Mouse (Mus musculus) CD4-positive helper T cell, adult 2 months (primary cell): ENCODE measurements around the gene Stn1.
A peak's percentile ranks its signal among the peaks of the same experiment; 100 is the strongest.
"Not testable (repeated sequence)": the region's sequence is repeated elsewhere in the genome, so short reads cannot be mapped to it uniquely, and the experiment has no call there.

Experiments
- DNase-seq: peaks from one replicate; pipeline ENCODE4 v3.0.0-alpha.2; 2012; ENCODE audit warnings: low read depth, missing footprints, low spot score

The Stn1 gene

GRCm38 (mm10) chr19:47537300-47537792 is at the start of gene Stn1:
Gene Stn1, minus strand, starts transcription at chr19:47537507.
- DNase-seq: no peak

- no peak for DNase-seq
Measured at GRCm38 (mm10) chr19:47587009-47587408, 49.7 kb upstream of the Stn1 start.

- DNase-seq: no peak
Measured at GRCm38 (mm10) chr19:47585772-47586171, 48.5 kb upstream of the Stn1 start.

- DNase-seq: peak; percentile 46
Measured at GRCm38 (mm10) chr19:47579788-47580631, 42.7 kb upstream of the Stn1 start.

- peak; percentile 88 for DNase-seq
Measured at GRCm38 (mm10) chr19:47579225-47579787, 42.0 kb upstream of the Stn1 start, which contains the start of gene Slk. Gene Slk, plus strand, starts transcription at chr19:47579678.

- DNase-seq: peak; percentile 8
Measured at GRCm38 (mm10) chr19:47578581-47579224, 41.4 kb upstream of the Stn1 start.

GRCm38 (mm10) chr19:47573718-47574117 is 36.4 kb upstream of the Stn1 start:
- no peak for DNase-seq

- DNase-seq: not testable (repeated sequence)
Measured at GRCm38 (mm10) chr19:47571981-47572380, 34.7 kb upstream of the Stn1 start.

- no peak for DNase-seq
Measured at GRCm38 (mm10) chr19:47570042-47570441, 32.7 kb upstream of the Stn1 start.

- no peak for DNase-seq
Measured at GRCm38 (mm10) chr19:47565994-47566393, 28.7 kb upstream of the Stn1 start.

GRCm38 (mm10) chr19:47565031-47565654 is 27.8 kb upstream of the Stn1 start:
- no peak for DNase-seq

- no peak for DNase-seq
Measured at GRCm38 (mm10) chr19:47563715-47564114, 26.4 kb upstream of the Stn1 start.

- DNase-seq: no peak
Measured at GRCm38 (mm10) chr19:47561996-47562441, 24.7 kb upstream of the Stn1 start.

- no peak for DNase-seq
Measured at GRCm38 (mm10) chr19:47560544-47561161, 23.3 kb upstream of the Stn1 start.

GRCm38 (mm10) chr19:47559751-47560512 is 22.6 kb upstream of the Stn1 start:
- DNase-seq: no peak

GRCm38 (mm10) chr19:47559145-47559544 is 21.8 kb upstream of the Stn1 start:
- no peak for DNase-seq

- no peak for DNase-seq
Measured at GRCm38 (mm10) chr19:47549584-47549983, 12.3 kb upstream of the Stn1 start.

- DNase-seq: no peak
Measured at GRCm38 (mm10) chr19:47549174-47549573, 11.9 kb upstream of the Stn1 start.

- no peak for DNase-seq
Measured at GRCm38 (mm10) chr19:47548432-47549076, 11.2 kb upstream of the Stn1 start.

GRCm38 (mm10) chr19:47545528-47545927 is 8.2 kb upstream of the Stn1 start:
- DNase-seq: no peak
